Mouse (Mus musculus) midbrain, postnatal 0 days (tissue): Measurements from ENCODE around the gene Cspg5. TPM values are rescaled to one million over a fixed set of nuclear protein-coding genes. Genes with fewer than 3 reads are reported as not detected.
A peak's percentile ranks its signal among the peaks of the same experiment; 100 is the strongest.

Source experiments
- ATAC-seq: fragments of 200-750 bp; cut with Nextera tagmentation; 2 replicates; pipeline ENCODE4 v1.8.0; 2017; ENCODE audit warnings: moderate number of reproducible peaks, mild to moderate bottlenecking, moderate TSS enrichment, moderate library complexity; ENCODE audit not compliant: low FRiP score
- DNase-seq: peaks from one replicate; pipeline ENCODE4 v3.0.0-alpha.2; 2015; ENCODE audit warnings: low spot score
- H3K27ac ChIP-seq: fragments of 300-500 bp; sonication (generic); 2 replicates; pipeline ENCODE4 v1.5.1; 2014; ENCODE audit warnings: low read depth, mild to moderate bottlenecking, low read length, mixed read lengths
- H3K27me3 ChIP-seq: fragments of 300-500 bp; sonication (generic); 2 replicates; pipeline ENCODE4 v1.6.1; 2014; ENCODE audit warnings: low read length, control low read depth, mixed read lengths; ENCODE audit not compliant: insufficient read depth
- H3K36me3 ChIP-seq: fragments of 300-500 bp; sonication (generic); 2 replicates; pipeline ENCODE4 v1.6.1; 2014; ENCODE audit warnings: low read length, control low read depth, mixed read lengths; ENCODE audit not compliant: insufficient read depth
- H3K4me1 ChIP-seq: fragments of 300-500 bp; sonication (generic); 2 replicates; pipeline ENCODE4 v1.6.1; 2014; ENCODE audit warnings: mild to moderate bottlenecking, control low read depth, antibody characterized with exemption, low read length, mixed read lengths; ENCODE audit not compliant: insufficient read depth
- H3K4me2 ChIP-seq: fragments of 300-500 bp; sonication (generic); 2 replicates; pipeline ENCODE4 v1.6.1; 2014; ENCODE audit warnings: low read depth, mild to moderate bottlenecking, low read length, mixed read lengths; ENCODE audit not compliant: poor library complexity, severe bottlenecking
- H3K4me3 ChIP-seq: fragments of 300-500 bp; sonication (generic); 2 replicates; pipeline ENCODE4 v1.5.1; 2014; ENCODE audit warnings: low read depth, mild to moderate bottlenecking, low read length, moderate library complexity
- H3K9ac ChIP-seq: fragments of 300-500 bp; sonication (generic); replicated peaks from 2 replicates; pipeline ENCODE4 v1.6.1; 2014; ENCODE audit warnings: mild to moderate bottlenecking, low read length, moderate library complexity, mixed read lengths; ENCODE audit not compliant: poor library complexity, severe bottlenecking
- H3K9me3 ChIP-seq: fragments of 300-500 bp; sonication (generic); 2 replicates; pipeline ENCODE4 v1.6.1; 2016; ENCODE audit warnings: low read length, control low read depth
- CTCF ChIP-seq: IDR thresholded peaks from 2 replicates; pipeline ENCODE4 v1.5.1; 2016; ENCODE audit warnings: antibody characterized with exemption, mild to moderate bottlenecking
- WGBS: fragments of 180-500 bp; shearing (Covaris S2); extraction: QIAGEN DNeasy Blood & Tissue Kit; methylation state at CpG from one replicate; pipeline ENCODE4 v1.1.7; 2014; 5-methylcytosine and 5-hydroxymethylcytosine counted together
- polyA plus RNA-seq: library from polyadenylated mRNA; unstranded; fragments of >200 nt; fragmentation: Nextera tagmentation; extraction: Ambion mirVana; gene quantifications from 2 replicates; pipeline ENCODE4 v1.2.1, GENCODE M21; 2015
- total RNA-seq: library from RNA; depleted of rRNA; stranded (reverse); fragments of >200 nt; gene quantifications from 2 replicates; pipeline ENCODE4 v1.2.3, GENCODE M21; 2014

Cspg5 gene
- total and polyA plus RNA-seq, 2 experiments from 2014 or later, result 325 to 504 TPM

DNA sequence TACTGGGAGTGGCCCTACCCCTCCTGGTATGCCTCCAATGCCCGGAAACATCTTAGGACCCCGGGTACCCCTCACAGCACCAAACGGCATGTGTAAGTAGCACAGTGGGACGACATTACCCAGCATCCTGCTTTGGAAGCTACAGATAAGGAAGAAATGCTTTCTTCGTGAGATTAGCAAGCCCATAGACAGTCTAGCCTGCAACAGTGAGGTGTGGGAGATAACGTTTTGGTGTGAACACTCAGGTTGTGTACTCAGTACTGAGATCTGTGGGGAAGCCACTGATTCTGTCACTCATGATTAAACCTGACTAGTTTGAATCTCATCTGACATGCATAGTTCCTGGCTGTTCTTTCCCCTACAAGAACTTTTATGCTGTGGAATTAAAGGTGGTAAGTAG lies 8.6 kb upstream of the Cspg5 start:
- H3K27me3 ChIP-seq, result no peaks in the 10 kb centered on the region
- peaks cover 42% of the 10 kb centered on the region for H3K36me3 ChIP-seq
- WGBS, result 97% methylated on average over 6 of the region's 6 CpGs
- H3K4me2 ChIP-seq, result no peak overlapping the region
- H3K9ac ChIP-seq, result no peak overlapping the region
- no peaks in the 10 kb centered on the region for H3K4me1 ChIP-seq
- no peak for ATAC-seq
- no peak overlapping the region for H3K27ac ChIP-seq
- no peaks in the 10 kb centered on the region for H3K9me3 ChIP-seq
- H3K4me3 ChIP-seq, result no peak overlapping the region
- no peak for DNase-seq
- TF ChIP-seq CTCF, result no peak

DNA sequence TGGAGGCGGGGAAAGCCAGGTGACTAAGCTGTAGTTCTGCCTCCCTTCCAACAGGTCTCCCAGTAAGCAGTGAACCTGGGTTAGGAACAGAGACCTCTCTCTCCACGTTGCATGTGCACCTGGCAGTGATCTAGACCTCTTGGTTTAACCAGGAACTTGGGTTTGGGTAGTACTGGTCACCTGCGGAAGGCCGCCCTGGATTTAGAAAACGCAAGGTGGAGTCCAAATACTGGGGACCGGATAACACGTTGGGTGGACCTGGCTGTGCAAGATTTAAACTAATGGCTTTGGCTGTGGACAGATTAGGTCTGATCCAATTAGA lies 945 bp downstream of the Cspg5 start:
- WGBS, result 22% methylated on average over 7 of the region's 7 CpGs
- Histone ChIP-seq H3K9ac (peak overlapping the region; percentile 97), H3K4me1 (peaks cover 19% of the 10 kb centered on the region), H3K27ac (peak overlapping the region; percentile 93), H3K36me3 (peaks cover 8% of the 10 kb centered on the region; the same call in 1 of the 2 replicates), H3K9me3 (no peaks in the 10 kb centered on the region), H3K4me2 (peak overlapping the region; percentile 88), H3K4me3 (peak overlapping the region; percentile 84), H3K27me3 (no peaks in the 10 kb centered on the region)
- DNase-seq (no peak), ATAC-seq (no peak)
- TF ChIP-seq CTCF, result no peak

DNA sequence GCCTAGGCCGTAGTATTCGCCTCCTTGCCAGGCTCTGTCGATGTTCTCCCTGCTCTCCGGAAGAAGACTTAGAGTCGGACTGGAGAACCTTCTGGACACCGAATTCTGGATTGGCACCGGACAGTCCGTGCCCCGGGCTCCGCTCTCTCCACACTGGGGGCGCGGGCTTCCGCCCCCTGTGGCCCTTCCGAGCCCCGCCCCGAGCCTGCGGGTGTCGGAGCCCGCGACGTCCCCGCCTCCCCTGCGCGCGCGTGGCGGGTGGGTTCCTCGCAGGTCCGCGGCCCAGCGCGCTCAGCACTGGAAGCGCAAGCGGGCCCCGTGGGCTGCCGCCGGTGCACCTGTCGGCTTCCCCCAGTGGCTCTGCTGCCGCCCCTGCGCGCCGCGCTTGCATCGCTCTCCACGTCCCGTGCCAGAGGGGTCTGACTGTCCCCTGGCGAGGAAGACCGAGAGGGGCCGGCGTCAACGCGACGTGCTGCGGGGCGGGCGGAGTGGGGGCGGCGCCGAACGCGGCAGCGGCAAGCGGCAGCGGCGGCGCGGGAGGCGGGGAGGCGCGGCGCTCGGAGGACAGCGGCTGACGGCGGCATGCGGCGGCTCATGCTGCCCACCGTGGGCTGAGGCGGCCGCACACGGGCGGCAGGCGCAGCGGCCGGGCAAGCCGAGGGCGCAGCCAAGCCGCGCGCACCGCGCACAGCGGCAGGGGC lies 1.5 kb downstream of the Cspg5 start:
- Histone ChIP-seq H3K27me3 (no peaks in the 10 kb centered on the region), H3K27ac (peak overlapping the region; percentile 93), H3K4me2 (peak overlapping the region; percentile 88), H3K9me3 (no peaks in the 10 kb centered on the region), H3K9ac (peak overlapping the region; percentile 97), H3K4me3 (peak overlapping the region; percentile 84), H3K36me3 (peaks cover 8% of the 10 kb centered on the region; the same call in 1 of the 2 replicates), H3K4me1 (peaks cover 21% of the 10 kb centered on the region)
- no peak for TF ChIP-seq CTCF
- under 1% methylated on average over 81 of the region's 93 CpGs for WGBS
- ATAC-seq (peak; percentile 51), DNase-seq (peak; percentile 68)

DNA sequence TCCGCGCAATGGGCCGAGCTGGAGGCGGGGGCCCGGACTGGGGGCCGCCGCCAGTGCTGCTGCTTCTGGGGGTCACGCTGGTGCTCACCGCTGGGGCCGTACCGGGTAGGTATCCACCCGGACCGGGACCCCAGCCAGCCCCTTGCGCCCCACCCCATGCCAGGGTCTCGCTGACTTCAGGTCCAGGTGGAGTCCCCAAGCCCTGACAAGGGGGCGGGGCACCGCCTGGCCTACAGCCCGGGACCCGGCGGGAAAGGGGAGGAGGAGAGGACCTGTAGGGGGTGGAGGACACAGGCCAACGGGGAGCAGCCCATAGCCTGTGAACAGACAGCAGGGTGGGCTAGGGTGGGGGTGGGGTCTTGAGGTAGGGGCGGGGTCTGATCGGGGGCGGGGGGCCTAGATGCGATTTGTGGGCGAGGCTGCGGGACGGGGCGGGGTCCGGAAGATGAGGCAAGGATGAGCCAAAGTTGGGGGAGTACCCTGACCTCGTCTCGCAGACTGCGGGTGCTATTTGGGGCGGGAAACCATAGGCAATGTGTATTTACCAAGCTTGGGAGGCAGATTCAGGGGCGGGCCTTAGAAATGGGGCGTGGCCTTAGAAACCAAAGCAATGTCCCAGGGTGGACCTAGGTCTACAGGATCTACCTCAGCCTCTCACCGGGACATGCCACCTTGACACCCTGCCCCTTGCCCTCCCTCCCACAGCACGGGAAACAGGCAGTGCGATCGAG lies 2.2 kb downstream of the Cspg5 start:
- Histone ChIP-seq H3K36me3 (peaks cover 8% of the 10 kb centered on the region; the same call in 1 of the 2 replicates), H3K27me3 (no peaks in the 10 kb centered on the region), H3K9me3 (no peaks in the 10 kb centered on the region), H3K4me1 (peaks cover 28% of the 10 kb centered on the region), H3K4me2 (peak overlapping the region; percentile 88), H3K4me3 (peak overlapping the region; percentile 84), H3K27ac (peak overlapping the region; percentile 93), H3K9ac (peak overlapping the region; percentile 97)
- peak; percentile 71 for ATAC-seq
- no peak for TF ChIP-seq CTCF
- DNase-seq, result peak; percentile 78
- under 1% methylated on average over 33 of the region's 40 CpGs for WGBS

DNA sequence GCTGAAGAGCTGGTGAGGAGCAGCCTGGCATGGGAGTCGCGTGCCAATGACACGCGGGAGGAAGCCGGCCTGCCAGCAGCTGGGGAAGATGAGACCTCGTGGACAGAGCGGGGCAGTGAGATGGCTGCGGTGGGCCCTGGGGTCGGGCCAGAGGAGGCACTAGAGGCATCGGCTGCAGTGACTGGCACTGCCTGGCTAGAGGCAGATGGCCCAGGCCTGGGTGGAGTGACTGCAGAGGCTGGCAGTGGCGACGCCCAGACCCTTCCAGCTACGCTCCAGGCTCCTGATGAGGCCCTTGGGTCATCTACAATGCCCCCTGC lies 2.7 kb downstream of the Cspg5 start:
- peak overlapping the region; percentile 97 for H3K9ac ChIP-seq
- no peaks in the 10 kb centered on the region for H3K9me3 ChIP-seq
- H3K4me1 ChIP-seq, result peaks cover 28% of the 10 kb centered on the region
- peak overlapping the region; percentile 88 for H3K4me2 ChIP-seq
- TF ChIP-seq CTCF, result no peak
- H3K4me3 ChIP-seq, result peak overlapping the region; percentile 84
- peaks cover 8% of the 10 kb centered on the region; the same call in 1 of the 2 replicates for H3K36me3 ChIP-seq
- 34% methylated on average over 13 of the region's 13 CpGs for WGBS
- H3K27ac ChIP-seq, result peak overlapping the region; percentile 93
- peak; percentile 60 for DNase-seq
- peak; percentile 11 for ATAC-seq
- H3K27me3 ChIP-seq, result no peaks in the 10 kb centered on the region

DNA sequence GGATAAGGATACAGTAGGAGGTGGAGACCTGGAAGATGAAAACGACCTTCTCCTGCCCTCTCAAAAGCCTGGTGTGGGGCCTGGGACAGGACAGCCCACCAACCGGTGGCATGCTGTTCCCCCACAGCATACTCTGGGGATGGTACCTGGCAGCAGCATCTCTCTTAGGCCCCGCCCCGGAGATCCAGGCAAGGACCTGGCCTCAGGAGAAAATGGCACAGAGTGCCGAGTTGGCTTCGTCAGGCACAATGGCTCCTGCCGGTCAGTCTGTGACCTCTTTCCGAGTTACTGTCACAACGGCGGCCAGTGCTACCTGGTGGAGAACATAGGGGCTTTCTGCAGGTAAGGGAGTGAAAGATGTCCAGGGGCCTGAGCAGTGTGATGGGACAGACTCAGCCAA lies 3.5 kb downstream of the Cspg5 start:
- H3K9ac ChIP-seq, result peak overlapping the region; percentile 97; the same call in 1 of the 2 replicates
- H3K4me1 ChIP-seq, result peaks cover 28% of the 10 kb centered on the region
- TF ChIP-seq CTCF, result no peak
- peak overlapping the region; percentile 12; the same call in 1 of the 2 replicates for H3K27ac ChIP-seq
- ATAC-seq, result no peak
- H3K27me3 ChIP-seq, result no peaks in the 10 kb centered on the region
- WGBS, result 89% methylated on average over 10 of the region's 10 CpGs
- DNase-seq, result no peak
- H3K36me3 ChIP-seq, result peaks cover 12% of the 10 kb centered on the region; the same call in 1 of the 2 replicates
- peak overlapping the region; percentile 88; the same call in 1 of the 2 replicates for H3K4me2 ChIP-seq
- H3K4me3 ChIP-seq, result no peak overlapping the region
- H3K9me3 ChIP-seq, result no peaks in the 10 kb centered on the region
